Mouse (Mus musculus): ENCODE data around the gene Pxn. TPM values are rescaled to one million over a fixed set of nuclear protein-coding genes. Genes with fewer than 3 reads are reported as not detected.

The Pxn gene
- polyA plus RNA-seq, 1 experiment = 68.7 TPM

DNA sequence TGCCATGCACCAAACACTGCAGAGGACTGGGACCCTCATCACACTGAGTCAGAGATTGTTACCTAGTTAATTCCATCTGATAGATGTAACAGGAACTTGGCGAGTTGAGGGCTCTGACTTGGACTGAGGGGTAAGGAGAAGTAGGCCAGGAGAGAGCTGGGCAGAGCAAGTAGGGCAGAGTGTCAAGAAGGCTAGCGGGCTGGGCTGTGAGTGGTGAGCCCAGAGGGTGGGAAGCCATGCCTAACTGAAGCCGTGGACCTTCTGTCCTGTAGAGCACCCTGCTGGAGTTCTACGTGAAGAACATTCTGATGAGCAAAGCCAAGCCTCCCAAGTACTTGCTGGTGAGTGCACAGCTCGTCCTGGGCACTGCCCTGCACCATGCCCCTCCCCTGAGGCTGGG lies 72.9 kb downstream of the Pxn start:
- no peak for DNase-seq (ENCODE audit: low spot score)

DNA sequence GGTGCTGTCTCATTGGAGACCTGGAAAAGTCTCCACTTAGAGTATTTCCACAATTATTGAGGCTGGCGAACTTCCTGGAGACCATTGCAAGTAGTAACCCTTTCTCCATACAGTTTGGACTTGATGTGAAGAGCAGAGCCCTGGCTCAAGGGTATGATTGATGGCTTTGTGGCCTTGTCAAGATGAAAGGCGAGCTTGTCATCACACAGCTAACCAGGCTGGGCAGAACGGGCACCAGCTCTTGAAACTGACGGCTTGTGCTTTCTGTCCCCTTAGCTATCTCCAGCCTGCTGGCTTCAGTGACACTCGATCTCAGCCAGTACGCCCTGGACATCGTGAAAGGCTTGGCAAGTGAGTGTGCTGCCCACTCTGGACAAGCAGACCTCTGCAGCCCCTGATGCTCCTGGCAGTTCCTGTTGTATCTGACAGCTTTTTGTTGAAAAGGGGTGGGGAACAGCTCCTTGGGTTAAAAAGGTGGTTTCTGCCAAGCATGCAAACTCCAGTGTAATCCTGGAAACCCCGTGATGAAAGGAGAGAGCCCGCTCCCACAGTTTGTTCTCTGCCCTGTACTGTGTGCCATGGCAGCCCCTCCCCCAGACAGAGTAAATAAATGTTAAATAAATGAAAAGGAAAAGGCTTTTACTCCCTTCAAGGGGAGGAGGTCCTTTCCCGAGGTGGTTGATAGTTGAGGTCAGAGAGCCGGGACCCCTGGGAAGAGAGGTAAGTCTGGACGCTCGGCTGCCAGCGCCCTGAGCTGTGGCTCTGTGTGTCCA lies 73.9 kb downstream of the Pxn start:
- DNase-seq (ENCODE audit: low spot score) = no peak

DNA sequence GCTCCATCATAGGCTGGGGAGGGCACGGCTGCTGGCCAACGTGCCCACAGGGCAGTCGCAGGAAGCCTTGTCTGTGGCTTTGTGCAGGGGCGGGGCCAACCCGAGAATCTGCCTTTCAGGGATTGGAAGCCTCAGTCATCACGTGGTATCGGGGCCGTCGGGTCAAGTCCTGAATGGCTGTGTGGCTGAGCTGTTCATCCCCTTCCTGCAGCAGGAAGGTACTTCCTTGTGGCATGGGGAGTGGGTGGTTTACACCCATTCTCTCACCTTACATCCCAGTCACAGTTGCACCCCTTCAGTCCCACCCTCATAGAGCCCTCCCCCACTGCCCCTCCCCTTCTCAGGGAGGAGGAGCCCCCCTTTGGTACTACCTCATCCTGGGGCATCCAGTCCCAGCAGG lies 75.2 kb downstream of the Pxn start:
- no peak for DNase-seq (ENCODE audit: low spot score)

DNA sequence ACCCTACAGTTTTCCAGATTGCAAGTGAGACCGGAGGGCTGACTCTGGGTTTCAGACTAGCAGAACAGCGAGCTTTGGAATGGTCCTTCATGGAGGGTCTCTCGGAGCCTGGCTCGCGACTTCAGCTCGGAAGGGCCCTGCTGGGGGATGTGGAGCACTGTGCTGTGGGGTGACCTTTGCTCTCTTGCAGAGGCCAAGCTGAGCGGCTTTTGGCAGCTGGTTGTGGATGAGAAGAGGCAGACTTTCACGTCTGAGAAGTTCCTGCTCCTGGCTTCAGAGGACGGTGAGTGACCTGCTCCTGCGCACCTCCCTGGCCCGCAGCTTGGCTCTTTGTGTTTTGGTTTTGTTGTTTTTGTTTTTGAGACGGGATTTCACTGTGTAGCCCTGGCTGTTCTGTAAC lies 79.1 kb downstream of the Pxn start:
- no peak for DNase-seq (ENCODE audit: low spot score)

DNA sequence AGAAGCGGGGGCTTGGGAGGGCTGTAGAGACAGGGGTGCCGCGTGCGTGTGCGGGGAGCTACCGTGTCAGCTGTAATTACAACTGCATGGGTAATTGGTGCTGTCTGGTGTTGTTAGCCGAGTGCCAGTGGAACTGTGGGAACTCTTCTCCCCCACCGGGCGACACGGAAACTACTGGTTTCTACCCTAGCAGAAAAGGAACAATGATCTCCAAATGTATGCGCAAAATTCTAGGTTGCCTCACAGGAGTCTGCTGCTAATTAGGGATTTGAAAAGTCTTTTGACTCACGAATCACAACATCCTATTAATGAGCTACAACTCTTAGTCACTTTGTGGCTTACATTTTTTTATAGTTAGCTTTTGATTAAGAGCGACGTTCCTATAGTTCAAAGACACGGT lies 79.7 kb downstream of the Pxn start:
- DNase-seq (ENCODE audit: low spot score) = no peak

DNA sequence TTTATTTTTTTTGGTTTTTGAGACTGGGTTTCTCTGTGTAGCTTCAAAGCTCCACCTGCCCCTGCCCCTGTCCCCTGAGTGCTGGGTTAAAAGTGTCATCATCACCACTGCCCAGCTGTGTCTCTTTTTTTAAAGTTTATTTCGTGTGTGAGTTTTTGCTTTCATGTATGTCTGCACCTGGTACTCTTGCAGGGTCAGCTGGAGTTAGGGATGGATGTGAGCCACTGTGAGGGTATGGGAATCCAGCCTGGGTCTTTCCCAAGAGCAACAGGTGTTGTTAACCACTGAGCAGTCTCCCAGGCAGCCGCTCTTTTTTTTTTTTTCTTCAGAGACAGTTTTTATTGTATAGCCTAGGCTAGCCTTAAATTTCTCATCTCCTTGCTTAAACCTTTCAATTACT lies 80.3 kb downstream of the Pxn start:
- no peak for DNase-seq (ENCODE audit: low spot score)

DNA sequence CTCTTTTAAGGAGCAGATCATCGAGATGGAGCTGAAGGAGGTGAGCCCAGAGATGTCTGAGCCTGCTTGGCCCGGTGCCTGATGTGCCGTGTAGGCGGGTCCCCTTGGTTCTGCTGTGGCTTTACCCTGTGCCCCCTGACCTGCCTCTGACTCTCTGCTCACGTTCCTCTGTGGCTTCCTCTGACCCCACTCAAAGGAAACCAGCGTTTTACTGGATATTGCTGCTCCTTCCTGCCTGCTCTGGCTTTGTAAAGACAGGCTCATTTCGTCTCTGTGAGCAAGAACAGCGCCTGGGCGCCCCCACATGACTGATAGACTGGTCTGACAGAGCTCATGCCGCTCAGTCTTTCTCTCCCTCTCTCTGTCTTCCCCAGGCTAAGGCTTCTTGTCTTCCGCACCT lies 84.6 kb downstream of the Pxn start:
- no peak for DNase-seq (ENCODE audit: low spot score)

DNA sequence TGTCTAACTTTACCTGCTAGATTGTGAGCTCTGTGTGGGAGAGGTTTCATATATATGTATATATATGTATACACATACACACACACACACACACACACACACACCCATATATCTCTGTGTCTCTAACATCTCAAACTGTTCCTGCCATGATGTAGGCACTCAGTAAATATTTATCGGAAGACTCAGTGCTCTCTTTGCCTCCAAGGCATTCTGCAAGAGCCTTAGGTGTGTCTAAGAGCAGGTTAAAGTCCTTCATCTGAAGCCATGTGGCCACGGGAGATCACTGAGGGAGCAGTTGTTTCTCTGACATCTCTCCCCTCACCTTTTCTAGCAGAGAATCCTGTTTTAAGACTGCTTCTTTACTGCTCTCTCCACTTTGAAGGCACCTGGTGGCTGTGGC lies 85.0 kb downstream of the Pxn start:
- DNase-seq (ENCODE audit: low spot score) = no peak

DNA sequence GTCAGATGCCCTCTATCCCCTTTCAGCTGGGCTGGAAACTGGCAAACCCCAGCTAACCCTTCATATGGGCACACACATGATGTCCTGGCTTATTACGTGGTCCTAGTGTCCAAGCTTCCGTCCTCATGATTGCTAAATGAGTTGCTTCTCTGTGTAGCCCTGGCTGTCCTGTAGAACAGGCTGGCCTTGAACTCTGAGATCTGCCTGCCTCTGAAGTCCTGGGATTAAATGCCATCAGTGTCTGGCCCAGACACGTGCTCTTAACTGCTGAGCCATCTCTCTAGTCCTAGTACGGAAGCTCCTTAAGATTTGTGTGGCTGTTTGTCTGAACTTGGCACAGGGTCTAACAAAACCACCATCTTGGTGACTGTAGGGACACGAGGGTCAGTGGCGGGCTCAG lies 97.1 kb downstream of the Pxn start:
- DNase-seq (ENCODE audit: low spot score) = no peak

Other genes with a start within 250 kb of the Pxn start
- 144 and 157 TPM in 2 replicates for gene Rnf10, start 233.8 kb upstream of the Pxn start, polyA plus RNA-seq (2012; rRNA removed)
- gene Coq5, start 227.0 kb upstream of the Pxn start, polyA plus RNA-seq (2012; rRNA removed) = 23.9 and 26.4 TPM in 2 replicates
- 565 and 747 TPM in 2 replicates for gene Dynll1, start 205.7 kb upstream of the Pxn start, polyA plus RNA-seq (2012; rRNA removed)
- gene Srsf9, start 179.5 kb upstream of the Pxn start, polyA plus RNA-seq (2012; rRNA removed) = 56.7 and 60.4 TPM in 2 replicates
- 13.6 and 18.0 TPM in 2 replicates for gene Gatc, start 165.5 kb upstream of the Pxn start, polyA plus RNA-seq (2012; rRNA removed)
- 47.5 and 63.9 TPM in 2 replicates for gene Triap1, start 165.5 kb upstream of the Pxn start, polyA plus RNA-seq (2012; rRNA removed)
- 940 and 1,078 TPM in 2 replicates for gene Cox6a1, start 157.7 kb upstream of the Pxn start, polyA plus RNA-seq (2012; rRNA removed)
- 1.7 and 3.0 TPM in 2 replicates for gene Msi1, start 77.1 kb upstream of the Pxn start, polyA plus RNA-seq (2012; rRNA removed)
- gene Pla2g1b, start 40.4 kb upstream of the Pxn start, polyA plus RNA-seq (2012; rRNA removed) = not detected in 2 replicates
- gene Sirt4, start 22.0 kb upstream of the Pxn start, polyA plus RNA-seq (2012; rRNA removed) = 56.1 and 75.8 TPM in 2 replicates
- 2,459 and 2,490 TPM in 2 replicates for gene Rplp0, start 52.8 kb downstream of the Pxn start, polyA plus RNA-seq (2012; rRNA removed)
- 17.8 and 26.4 TPM in 2 replicates for gene Gcn1l1, start 58.6 kb downstream of the Pxn start, polyA plus RNA-seq (2012; rRNA removed)
- gene Rab35, start 125.2 kb downstream of the Pxn start, polyA plus RNA-seq (2012; rRNA removed) = 57.6 and 58.7 TPM in 2 replicates
- gene Bicdl1, start 224.9 kb downstream of the Pxn start, polyA plus RNA-seq (2012; rRNA removed) = 46.5 and 55.3 TPM in 2 replicates

Data from urinary bladder, adult 2 months (tissue).